Mouse (Mus musculus): ENCODE measurements at regions not wholly inside any gene's neighbourhood (a gene's known extent, or its start where the extent isn't known, plus 50 kb on each side); places are given as distances from the start of the nearest gene placed in this dataset.

DNA sequence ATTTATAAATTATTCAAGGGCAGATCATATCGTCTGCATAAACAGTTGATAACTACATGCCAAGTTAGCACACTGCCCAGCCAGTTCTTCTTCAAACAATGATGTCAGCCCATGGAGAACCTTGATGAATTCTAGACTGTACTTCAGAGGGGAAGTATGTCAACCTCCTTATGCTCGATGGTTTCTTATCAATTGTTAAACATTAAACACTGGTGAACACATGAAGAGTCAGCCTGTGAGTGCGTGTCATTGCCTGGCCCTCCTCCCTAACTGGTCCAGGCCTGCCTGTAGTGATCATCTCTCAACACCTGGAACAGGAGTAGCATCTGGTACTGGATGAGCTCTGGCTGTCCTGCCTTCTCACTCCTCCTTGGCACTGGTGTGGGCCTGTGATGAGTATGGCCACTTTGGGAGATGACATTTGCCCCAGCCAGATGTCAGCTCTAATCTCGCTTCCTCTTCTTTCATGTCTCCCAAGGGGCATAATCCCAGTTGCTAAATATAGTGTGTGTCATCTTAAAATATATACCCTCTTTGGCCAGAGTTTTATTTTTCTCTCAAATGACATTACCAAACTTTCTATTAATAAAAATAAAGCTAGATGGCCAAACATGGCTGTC lies 82.6 kb upstream of the Dusp10 start:
- no peak for ATAC-seq
- Histone ChIP-seq H3K36me3 (ENCODE audit: control insufficient read depth, insufficient read depth, low read length) (no peaks in the 10 kb centered on the region), H3K4me2 (ENCODE audit: low read depth, low read length) (no peak overlapping the region), H3K9ac (ENCODE audit: low read depth, low read length) (no peak overlapping the region), H3K4me3 (ENCODE audit: low read length) (no peak overlapping the region), H3K4me1 (ENCODE audit: control insufficient read depth, insufficient read depth, low read length) (no peaks in the 10 kb centered on the region), H3K27me3 (replicated peaks; ENCODE audit: control insufficient read depth, insufficient read depth, low read length) (no peaks in the 10 kb centered on the region), H3K9me3 (ENCODE audit: control insufficient read depth, low read length) (no peaks in the 10 kb centered on the region), H3K27ac (ENCODE audit: low read length) (no peak overlapping the region)
- WGBS = 58% methylated on average over 4 of the region's 4 CpGs

DNA sequence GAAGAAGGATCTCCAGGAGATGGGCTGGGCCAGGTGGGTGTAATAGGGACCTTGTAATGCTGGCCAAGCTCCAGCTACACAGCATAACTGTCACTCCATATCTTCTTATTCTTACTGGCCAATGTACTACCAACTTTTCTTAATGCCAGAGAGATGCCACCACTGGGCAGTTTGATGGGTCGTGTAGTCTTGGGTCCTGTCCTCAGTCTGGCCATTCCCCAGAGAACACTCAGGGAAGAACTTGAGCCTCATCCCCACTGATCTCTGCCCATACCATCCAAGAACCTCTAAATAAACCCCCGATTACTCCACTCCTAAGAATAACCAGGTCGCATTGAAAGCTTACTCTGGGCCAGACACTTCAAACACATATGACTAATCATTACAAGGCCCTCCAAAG lies 82.0 kb upstream of the Dusp10 start:
- H3K27ac ChIP-seq (ENCODE audit: low read length) = no peak overlapping the region
- 62% methylated on average over 3 of the region's 3 CpGs for WGBS
- no peak overlapping the region for H3K4me3 ChIP-seq (ENCODE audit: low read length)

DNA sequence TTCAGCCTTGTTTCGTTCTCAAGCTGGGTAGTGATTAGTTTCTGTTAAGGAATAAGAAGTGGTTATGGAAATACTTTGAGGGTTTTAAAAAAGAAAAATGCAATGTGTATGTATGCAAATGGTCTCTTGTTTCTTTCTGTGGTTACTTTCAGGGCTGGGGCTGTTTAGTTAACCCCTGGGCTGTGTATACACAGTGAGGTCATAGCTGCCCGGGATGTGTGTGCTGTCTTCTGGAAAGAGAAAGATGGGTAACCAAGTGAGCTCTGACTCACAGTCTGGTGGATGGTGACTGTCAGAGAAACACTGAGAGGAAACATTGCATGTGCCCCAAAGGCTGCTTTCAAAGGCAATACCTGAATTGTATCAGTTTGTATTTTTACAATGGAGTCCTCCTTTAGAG lies 79.3 kb upstream of the Dusp10 start:
- 41% methylated on average over 2 of the region's 2 CpGs for WGBS
- Histone ChIP-seq H3K9me3 (ENCODE audit: control insufficient read depth, low read length) (no peaks in the 10 kb centered on the region), H3K4me3 (ENCODE audit: low read length) (no peak overlapping the region), H3K36me3 (ENCODE audit: control insufficient read depth, insufficient read depth, low read length) (no peaks in the 10 kb centered on the region), H3K9ac (ENCODE audit: low read depth, low read length) (no peak overlapping the region), H3K4me1 (ENCODE audit: control insufficient read depth, insufficient read depth, low read length) (no peaks in the 10 kb centered on the region), H3K4me2 (ENCODE audit: low read depth, low read length) (no peak overlapping the region), H3K27ac (ENCODE audit: low read length) (no peak overlapping the region), H3K27me3 (replicated peaks; ENCODE audit: control insufficient read depth, insufficient read depth, low read length) (no peaks in the 10 kb centered on the region)
- ATAC-seq = no peak

More for the DNA sequence above, 82.0 kb upstream of the Dusp10 start:
- no peaks in the 10 kb centered on the region for H3K36me3 ChIP-seq (ENCODE audit: control insufficient read depth, insufficient read depth, low read length)
- no peaks in the 10 kb centered on the region for H3K9me3 ChIP-seq (ENCODE audit: control insufficient read depth, low read length)
- no peak overlapping the region for H3K9ac ChIP-seq (ENCODE audit: low read depth, low read length)
- no peaks in the 10 kb centered on the region for H3K27me3 ChIP-seq (replicated peaks; ENCODE audit: control insufficient read depth, insufficient read depth, low read length)
- no peaks in the 10 kb centered on the region for H3K4me1 ChIP-seq (ENCODE audit: control insufficient read depth, insufficient read depth, low read length)
- no peak for ATAC-seq
- no peak overlapping the region for H3K4me2 ChIP-seq (ENCODE audit: low read depth, low read length)

DNA sequence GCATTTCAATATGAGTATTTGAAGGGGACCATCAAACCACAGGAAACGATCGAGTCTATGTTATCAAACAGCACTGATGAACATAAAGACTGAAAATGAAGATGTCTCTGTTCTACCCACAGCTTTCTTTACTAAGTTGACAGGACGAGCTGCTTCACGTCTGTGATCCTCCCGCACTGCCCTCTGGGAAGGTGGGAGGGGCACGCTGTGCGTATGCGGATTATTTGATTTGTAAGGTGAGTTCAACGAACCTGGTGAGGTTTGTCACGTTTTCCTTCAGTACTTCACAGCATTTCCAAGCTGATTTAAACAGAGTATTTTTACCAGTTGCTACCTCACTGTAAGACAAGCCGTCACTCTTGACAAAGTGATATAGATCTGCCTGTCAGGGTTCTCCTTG lies 75.9 kb upstream of the Dusp10 start:
- Histone ChIP-seq H3K36me3 (ENCODE audit: control insufficient read depth, insufficient read depth, low read length) (no peaks in the 10 kb centered on the region), H3K4me1 (ENCODE audit: control insufficient read depth, insufficient read depth, low read length) (no peaks in the 10 kb centered on the region), H3K27ac (ENCODE audit: low read length) (no peak overlapping the region), H3K27me3 (replicated peaks; ENCODE audit: control insufficient read depth, insufficient read depth, low read length) (no peaks in the 10 kb centered on the region), H3K9me3 (ENCODE audit: control insufficient read depth, low read length) (no peaks in the 10 kb centered on the region), H3K9ac (ENCODE audit: low read depth, low read length) (no peak overlapping the region), H3K4me3 (ENCODE audit: low read length) (no peak overlapping the region), H3K4me2 (ENCODE audit: low read depth, low read length) (no peak overlapping the region)
- no peak for ATAC-seq
- WGBS = 89% methylated on average over 11 of the region's 11 CpGs

DNA sequence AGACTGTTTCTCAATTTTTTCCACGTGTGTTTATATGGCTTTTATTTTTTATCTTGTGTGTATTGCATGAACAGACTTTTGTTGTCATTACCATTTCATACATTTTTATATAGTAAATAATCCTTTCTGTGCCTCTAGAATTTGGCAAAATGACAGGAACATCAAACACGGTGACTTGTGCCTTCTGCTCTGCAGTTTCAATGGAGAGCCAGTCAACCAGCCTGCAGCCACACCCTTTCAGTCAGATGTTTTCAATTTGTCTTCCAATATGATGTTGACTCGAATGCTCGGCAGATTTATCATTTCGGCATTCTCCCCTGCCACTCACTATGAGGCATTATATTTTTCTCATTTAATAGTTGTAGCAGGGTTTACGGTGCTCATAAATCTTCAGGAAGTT lies 74.7 kb upstream of the Dusp10 start:
- Histone ChIP-seq H3K36me3 (ENCODE audit: control insufficient read depth, insufficient read depth, low read length) (no peaks in the 10 kb centered on the region), H3K4me3 (ENCODE audit: low read length) (no peak overlapping the region), H3K27ac (ENCODE audit: low read length) (no peak overlapping the region), H3K9me3 (ENCODE audit: control insufficient read depth, low read length) (no peaks in the 10 kb centered on the region), H3K9ac (ENCODE audit: low read depth, low read length) (no peak overlapping the region), H3K27me3 (replicated peaks; ENCODE audit: control insufficient read depth, insufficient read depth, low read length) (no peaks in the 10 kb centered on the region), H3K4me1 (ENCODE audit: control insufficient read depth, insufficient read depth, low read length) (no peaks in the 10 kb centered on the region), H3K4me2 (ENCODE audit: low read depth, low read length) (no peak overlapping the region)
- ATAC-seq = no peak
- WGBS = 79% methylated on average over 6 of the region's 6 CpGs

DNA sequence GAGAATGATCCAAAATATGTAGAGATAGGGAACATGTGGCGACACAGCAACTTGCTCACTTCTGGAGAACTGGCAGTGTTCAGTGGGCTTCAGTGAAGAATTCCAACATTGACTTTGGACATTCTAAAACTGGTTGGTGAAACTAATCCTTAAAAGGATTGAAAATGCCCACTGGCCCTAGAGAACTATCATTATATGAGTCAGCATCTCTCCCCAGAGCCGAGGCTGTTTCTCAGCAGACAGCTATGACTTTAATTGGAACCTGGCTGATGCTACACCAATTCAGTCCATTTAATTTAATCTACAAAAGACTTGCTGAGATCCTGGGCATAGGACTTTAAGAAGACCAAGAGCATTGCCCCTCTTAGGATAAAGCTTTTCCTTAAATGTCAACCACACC lies 72.4 kb upstream of the Dusp10 start:
- no peaks in the 10 kb centered on the region for H3K9me3 ChIP-seq (ENCODE audit: control insufficient read depth, low read length)
- no peak overlapping the region for H3K27ac ChIP-seq (ENCODE audit: low read length)
- H3K27me3 ChIP-seq (replicated peaks; ENCODE audit: control insufficient read depth, insufficient read depth, low read length) = no peaks in the 10 kb centered on the region
- H3K36me3 ChIP-seq (ENCODE audit: control insufficient read depth, insufficient read depth, low read length) = no peaks in the 10 kb centered on the region
- ATAC-seq = no peak
- H3K9ac ChIP-seq (ENCODE audit: low read depth, low read length) = no peak overlapping the region
- H3K4me2 ChIP-seq (ENCODE audit: low read depth, low read length) = no peak overlapping the region
- H3K4me1 ChIP-seq (ENCODE audit: control insufficient read depth, insufficient read depth, low read length) = no peaks in the 10 kb centered on the region
- 91% methylated on average over 2 of the region's 2 CpGs for WGBS
- no peak overlapping the region for H3K4me3 ChIP-seq (ENCODE audit: low read length)

DNA sequence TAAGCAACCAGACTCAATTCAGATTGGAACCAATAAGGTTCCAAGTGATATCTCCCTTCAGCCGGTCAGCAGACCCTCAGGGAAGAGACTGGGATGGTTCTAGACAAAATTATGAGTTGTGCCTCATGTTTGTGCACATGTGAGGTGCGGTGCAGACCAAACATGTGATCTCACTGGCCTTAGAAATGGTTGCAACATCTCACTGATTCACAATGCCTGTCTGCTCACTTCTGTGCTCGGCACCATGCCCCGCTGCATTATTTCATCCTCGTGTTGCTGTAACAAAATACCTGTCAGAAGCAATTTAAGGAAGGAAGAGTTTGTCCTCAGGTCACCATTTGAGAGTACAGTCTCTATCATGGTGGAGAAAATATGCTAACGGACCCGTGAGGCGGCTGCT lies 66.9 kb upstream of the Dusp10 start:
- WGBS = 91% methylated on average over 8 of the region's 8 CpGs
- Histone ChIP-seq H3K36me3 (ENCODE audit: control insufficient read depth, insufficient read depth, low read length) (no peaks in the 10 kb centered on the region), H3K27me3 (replicated peaks; ENCODE audit: control insufficient read depth, insufficient read depth, low read length) (no peaks in the 10 kb centered on the region), H3K4me1 (ENCODE audit: control insufficient read depth, insufficient read depth, low read length) (no peaks in the 10 kb centered on the region), H3K9me3 (ENCODE audit: control insufficient read depth, low read length) (no peaks in the 10 kb centered on the region), H3K9ac (ENCODE audit: low read depth, low read length) (no peak overlapping the region), H3K4me3 (ENCODE audit: low read length) (no peak overlapping the region), H3K4me2 (ENCODE audit: low read depth, low read length) (no peak overlapping the region), H3K27ac (ENCODE audit: low read length) (no peak overlapping the region)
- no peak for ATAC-seq

DNA sequence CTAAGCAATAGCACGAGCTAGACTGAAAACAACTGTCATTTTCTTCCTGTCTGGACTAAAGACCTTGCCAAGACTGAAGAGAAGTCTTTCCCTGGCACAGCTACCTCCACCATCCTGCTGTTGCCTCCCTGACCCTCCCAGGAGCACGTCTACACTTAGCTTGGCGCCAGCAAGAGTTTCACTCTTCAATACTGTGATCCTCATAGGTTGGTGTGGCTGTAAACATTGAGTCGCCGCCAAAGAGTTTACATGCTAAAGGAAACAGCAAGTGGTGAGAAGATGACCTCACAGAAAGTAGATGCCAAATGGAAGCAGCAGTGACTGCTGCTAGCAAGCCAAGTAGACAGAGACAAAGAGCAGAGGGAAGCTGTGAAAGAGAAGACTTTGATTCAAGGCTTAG lies 66.0 kb upstream of the Dusp10 start:
- Histone ChIP-seq H3K9me3 (ENCODE audit: control insufficient read depth, low read length) (no peaks in the 10 kb centered on the region), H3K4me2 (ENCODE audit: low read depth, low read length) (no peak overlapping the region), H3K36me3 (ENCODE audit: control insufficient read depth, insufficient read depth, low read length) (no peaks in the 10 kb centered on the region), H3K27ac (ENCODE audit: low read length) (no peak overlapping the region), H3K4me3 (ENCODE audit: low read length) (no peak overlapping the region), H3K9ac (ENCODE audit: low read depth, low read length) (no peak overlapping the region), H3K4me1 (ENCODE audit: control insufficient read depth, insufficient read depth, low read length) (no peaks in the 10 kb centered on the region), H3K27me3 (replicated peaks; ENCODE audit: control insufficient read depth, insufficient read depth, low read length) (no peaks in the 10 kb centered on the region)
- no peak for ATAC-seq
- WGBS = 53% methylated on average over 5 of the region's 5 CpGs

DNA sequence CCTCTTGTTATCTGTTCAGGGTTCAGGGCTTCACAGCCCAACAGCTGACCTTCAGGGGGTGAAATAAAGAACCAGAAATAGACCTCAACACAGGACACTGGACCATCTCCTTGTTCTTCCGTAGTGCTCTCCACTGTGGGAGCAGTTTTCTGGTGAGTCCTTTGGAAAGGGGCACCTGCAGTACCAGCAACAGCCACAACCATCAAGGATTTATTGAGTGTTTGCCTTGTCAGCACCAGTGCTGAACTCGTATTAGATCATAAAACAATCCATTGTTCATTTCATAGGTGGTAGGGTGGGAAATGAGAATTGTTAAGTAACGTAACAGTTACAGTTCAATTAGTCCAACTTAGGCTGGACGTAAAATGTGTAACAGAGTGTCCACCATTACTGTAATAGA lies 63.9 kb upstream of the Dusp10 start:
- H3K9ac ChIP-seq (ENCODE audit: low read depth, low read length) = no peak overlapping the region
- WGBS = 68% methylated on average over 4 of the region's 4 CpGs
- no peaks in the 10 kb centered on the region for H3K4me1 ChIP-seq (ENCODE audit: control insufficient read depth, insufficient read depth, low read length)
- no peak for ATAC-seq
- no peaks in the 10 kb centered on the region for H3K9me3 ChIP-seq (ENCODE audit: control insufficient read depth, low read length)
- no peak overlapping the region for H3K4me2 ChIP-seq (ENCODE audit: low read depth, low read length)
- H3K27ac ChIP-seq (ENCODE audit: low read length) = no peak overlapping the region
- H3K27me3 ChIP-seq (replicated peaks; ENCODE audit: control insufficient read depth, insufficient read depth, low read length) = no peaks in the 10 kb centered on the region
- no peak overlapping the region for H3K4me3 ChIP-seq (ENCODE audit: low read length)
- no peaks in the 10 kb centered on the region for H3K36me3 ChIP-seq (ENCODE audit: control insufficient read depth, insufficient read depth, low read length)

DNA sequence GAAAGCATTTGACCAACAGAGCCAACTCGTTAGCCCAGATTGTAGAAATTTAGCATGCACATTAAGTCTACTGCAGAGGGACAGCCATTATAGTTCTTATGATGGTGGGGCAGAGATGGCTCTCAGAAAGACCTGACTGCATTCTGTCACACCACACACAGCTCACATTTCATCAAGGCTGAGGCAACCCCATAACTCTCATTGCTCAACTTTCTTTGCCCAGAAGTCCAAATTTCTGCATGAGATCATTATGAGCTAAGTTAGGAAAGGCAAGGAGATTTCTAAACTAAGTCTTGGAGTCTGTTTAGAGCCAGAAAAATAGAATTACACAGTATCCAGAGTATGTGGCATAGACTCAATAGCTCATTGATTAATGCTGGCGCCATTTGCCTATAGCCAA lies 59.0 kb upstream of the Dusp10 start:
- H3K4me2 ChIP-seq (ENCODE audit: low read depth, low read length) = no peak overlapping the region
- ATAC-seq = no peak
- H3K36me3 ChIP-seq (ENCODE audit: control insufficient read depth, insufficient read depth, low read length) = no peaks in the 10 kb centered on the region
- no peaks in the 10 kb centered on the region for H3K27me3 ChIP-seq (replicated peaks; ENCODE audit: control insufficient read depth, insufficient read depth, low read length)
- no peaks in the 10 kb centered on the region for H3K9me3 ChIP-seq (ENCODE audit: control insufficient read depth, low read length)
- 89% methylated on average over 2 of the region's 2 CpGs for WGBS
- no peaks in the 10 kb centered on the region for H3K4me1 ChIP-seq (ENCODE audit: control insufficient read depth, insufficient read depth, low read length)
- H3K9ac ChIP-seq (ENCODE audit: low read depth, low read length) = no peak overlapping the region
- H3K27ac ChIP-seq (ENCODE audit: low read length) = no peak overlapping the region
- H3K4me3 ChIP-seq (ENCODE audit: low read length) = no peak overlapping the region

Data from intestine, embryonic 16.5 days (tissue).